Mouse (Mus musculus) T-cell, adult 2 months (primary cell): ENCODE measurements around the gene Vcl.
A peak's percentile ranks its signal among the peaks of the same experiment; 100 is the strongest.

Source experiments
- DNase-seq: peaks from one replicate; pipeline ENCODE4 v3.0.0; 2022; ENCODE audit warnings: low spot score

The Vcl gene

DNA sequence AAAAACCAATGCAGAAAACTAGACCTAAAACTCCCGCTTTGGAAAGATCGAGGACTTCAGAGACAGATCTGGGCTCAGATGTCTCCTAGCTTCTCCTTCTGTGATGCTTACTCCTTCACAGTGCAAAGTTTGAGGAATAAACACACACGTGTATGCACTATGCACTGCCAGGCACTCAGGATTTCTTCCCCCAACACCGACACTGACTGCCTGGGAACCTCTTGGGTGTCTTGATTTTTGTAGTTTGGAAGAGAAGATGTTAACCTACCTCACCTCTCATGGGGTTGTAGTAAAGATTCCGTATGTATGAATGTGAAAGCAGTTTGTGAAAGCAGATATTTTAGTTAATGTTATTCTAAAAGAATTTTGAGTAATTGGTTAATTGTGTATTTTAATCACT, 88.7 kb downstream of the Vcl start:
- DNase-seq: no peak

DNA sequence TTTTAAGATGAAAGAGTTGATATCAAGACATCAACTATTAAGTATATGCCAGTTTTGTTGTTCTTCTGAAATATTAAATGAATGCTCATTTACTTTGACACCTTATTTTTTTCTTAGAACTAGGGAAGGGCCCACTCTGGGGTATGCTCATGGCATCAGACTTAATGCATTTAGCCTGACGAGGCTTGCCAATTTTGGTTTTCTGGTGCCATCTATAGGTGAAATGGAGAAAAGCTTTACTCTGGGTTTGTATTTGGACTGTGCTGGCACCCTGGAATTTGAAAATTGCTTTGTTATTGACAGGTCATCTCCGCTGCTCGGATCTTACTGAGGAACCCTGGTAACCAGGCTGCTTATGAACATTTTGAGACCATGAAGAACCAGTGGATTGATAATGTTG, 89.8 kb downstream of the Vcl start:
- DNase-seq: peak; percentile 24

DNA sequence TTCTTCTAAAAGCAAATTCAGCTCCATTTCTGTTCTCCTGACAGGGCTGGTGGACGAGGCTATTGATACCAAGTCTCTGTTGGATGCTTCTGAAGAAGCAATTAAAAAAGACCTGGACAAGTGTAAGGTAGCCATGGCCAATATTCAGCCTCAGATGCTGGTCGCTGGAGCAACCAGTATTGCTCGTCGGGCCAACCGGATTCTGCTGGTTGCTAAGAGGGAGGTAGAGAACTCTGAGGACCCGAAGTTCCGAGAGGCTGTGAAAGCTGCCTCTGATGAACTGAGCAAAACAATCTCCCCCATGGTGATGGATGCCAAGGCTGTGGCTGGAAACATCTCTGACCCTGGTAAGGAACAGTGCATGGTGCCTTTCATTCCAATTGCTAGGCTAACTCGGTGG, 91.2 kb downstream of the Vcl start:
- DNase-seq: no peak

DNA sequence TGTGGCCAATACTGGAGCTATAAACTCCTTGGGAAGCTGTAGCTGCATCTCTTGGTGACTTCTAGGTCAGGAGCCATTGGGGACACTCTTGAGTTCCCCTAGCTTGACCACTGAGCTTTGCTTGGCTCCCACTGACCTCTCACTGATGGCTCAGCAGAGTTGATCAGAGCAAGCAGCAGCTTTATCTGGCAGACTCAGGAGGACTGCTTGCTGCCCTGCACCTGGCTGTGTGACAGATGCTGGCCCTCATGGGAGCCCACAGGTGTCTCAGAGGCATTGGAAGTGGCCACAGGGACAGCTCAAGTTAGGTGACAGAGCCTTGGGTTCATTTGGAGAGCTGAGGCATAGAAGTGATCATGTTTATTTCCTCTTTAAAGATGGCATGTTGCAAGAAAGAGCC, 98.3 kb downstream of the Vcl start:
- no peak for DNase-seq

DNA sequence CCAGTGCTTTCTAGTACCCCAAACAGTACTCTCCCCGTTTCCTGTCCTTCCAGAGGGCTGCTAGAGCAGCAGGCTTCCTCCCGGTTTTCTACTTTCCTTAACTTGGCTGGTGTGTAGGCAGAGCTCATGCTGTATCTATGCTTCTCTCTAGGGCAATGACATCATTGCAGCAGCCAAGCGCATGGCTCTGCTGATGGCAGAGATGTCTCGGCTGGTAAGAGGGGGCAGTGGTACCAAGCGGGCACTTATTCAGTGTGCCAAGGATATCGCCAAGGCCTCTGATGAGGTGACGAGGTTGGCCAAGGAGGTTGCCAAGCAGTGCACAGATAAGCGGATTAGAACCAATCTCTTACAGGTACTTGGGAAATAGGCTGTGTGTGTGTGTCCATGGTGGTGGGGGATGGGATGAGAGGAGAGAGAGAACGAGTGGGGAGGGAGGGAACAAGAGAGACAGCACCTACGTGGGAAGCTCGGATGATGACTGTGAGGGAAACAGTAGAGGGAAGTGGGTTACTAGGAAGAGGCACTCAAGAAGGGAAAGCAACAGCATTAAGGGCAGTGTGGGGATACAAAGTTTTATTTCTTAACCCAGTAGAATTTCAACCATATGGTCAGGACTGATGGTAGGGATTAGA, 99.9 kb downstream of the Vcl start:
- DNase-seq: no peak

DNA sequence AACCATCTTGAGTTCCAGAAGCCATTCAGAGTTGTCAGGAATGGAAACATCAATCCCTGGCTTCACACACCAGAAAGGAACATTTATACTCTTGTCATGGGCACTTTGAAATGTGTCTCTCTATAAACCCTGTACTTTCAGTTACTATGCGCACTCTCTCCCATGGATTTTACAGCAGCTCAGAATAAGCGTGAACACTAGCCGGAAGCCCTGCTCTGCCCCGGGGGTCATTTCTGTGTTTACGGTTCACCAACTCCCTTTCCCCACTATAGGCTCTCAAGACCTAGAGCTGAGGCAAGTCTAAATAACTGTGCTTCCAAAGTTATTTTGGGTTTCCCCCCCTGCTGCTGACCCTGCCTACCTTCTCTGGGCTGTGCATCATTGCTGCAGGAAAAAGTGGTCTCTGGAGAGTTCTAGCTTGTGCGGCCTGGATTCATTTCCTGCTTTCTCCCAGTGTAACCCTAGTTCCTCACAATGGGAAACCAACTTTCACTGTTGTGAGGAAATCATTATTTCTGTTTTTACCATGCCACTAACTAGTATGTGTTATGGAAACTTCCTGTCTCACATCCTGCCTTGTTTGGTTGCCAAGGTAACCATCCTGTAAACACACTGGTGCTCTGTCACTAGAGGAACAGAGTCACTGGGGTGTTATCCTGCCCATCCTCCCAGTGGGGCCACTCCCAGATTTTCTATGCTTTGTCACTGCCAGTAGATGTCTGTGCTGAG, 102.7 kb downstream of the Vcl start:
- DNase-seq: peak; percentile 84

DNA sequence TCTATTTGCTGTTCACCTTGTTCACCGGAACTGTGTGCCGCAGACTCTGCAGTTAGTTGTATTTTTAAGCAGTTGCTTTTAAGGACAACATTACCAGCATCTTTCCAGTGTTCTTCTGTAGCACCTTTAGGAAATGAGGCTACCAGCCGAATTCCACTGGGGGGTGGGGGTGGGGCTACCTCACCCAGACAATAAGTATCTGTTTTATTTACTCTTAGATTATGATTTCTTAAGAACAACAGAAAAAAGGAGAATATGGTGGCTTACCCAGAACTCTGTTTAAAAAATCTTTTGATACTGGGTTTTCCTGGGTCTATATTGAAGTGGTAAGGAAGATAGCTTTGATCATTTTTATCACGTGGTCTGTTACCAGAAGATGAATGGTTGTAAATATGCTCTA, 105.1 kb downstream of the Vcl start:
- DNase-seq: no peak

DNA sequence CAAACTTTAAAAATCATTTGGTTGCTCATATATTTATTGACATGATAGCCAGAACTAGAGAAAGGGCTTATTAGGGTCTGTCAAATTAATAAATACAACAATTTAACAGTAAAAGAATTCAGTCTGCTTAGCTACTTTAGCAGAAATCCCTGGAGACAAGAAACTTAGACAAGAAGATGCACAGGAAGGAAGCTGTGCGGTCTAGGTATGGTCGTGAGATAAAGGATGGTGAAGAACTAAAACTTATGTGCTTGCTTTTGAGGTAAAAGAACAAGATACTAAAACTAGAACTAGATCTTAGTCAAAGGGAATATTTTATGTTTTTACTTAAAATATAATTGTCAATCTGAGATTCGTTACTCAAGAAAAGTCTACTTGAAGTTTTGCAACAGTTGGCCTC, 105.6 kb downstream of the Vcl start:
- DNase-seq: no peak

DNA sequence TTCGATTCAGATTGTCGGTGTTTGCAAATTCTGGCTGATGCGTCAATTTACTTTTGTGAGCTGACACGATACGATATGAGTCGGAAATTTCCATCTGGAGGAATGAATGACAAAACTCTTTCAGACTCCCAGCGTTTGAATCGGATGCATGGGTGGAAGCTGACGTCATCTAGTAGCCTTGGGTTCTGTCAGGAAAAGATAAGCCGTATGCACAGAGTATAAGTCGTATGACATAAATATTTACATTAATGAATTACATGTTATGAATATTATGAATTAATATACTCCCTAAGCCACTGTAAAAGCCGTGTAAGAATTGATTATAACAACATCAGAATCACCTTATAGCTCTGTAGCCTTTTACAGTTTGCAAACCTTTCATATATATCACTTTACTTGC, 109.9 kb downstream of the Vcl start:
- no peak for DNase-seq

DNA sequence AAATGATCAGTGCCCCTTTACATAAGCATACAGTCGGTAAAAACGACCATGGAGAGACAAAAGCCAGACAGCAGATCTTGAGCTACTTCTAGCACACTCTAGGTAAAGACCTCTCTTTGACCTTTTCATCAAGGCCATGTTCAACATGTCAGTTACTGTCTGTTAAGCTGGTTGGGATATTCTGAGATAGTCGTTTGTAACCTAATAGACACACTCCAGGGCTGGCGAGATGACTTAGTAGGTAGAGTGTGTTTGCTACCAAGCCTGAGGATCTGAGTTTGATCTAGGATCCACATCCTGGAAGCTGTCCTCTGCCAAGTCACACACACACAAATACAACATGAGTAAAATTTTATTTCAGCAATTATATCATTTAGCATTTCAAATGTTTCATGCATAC, 110.4 kb downstream of the Vcl start:
- DNase-seq: no peak

DNA sequence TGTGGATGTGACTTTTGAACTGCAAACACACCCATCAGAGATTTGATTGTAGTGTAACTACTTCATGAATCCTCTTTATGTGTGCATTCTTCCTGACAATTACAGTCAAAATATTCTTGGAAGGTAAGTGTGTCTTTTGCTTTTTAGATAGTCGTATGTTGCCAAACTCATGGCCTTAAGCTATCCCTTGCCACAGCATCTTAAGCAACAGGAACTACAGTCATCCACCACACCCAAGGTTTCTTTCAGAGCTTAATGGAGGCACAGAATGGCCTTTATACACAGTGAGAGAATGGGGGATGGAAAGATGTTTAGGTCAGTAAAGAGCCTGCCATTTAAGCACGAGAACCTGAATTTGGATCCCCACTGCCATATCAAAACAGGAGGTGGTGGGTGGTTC, 118.6 kb downstream of the Vcl start:
- DNase-seq: no peak

DNA sequence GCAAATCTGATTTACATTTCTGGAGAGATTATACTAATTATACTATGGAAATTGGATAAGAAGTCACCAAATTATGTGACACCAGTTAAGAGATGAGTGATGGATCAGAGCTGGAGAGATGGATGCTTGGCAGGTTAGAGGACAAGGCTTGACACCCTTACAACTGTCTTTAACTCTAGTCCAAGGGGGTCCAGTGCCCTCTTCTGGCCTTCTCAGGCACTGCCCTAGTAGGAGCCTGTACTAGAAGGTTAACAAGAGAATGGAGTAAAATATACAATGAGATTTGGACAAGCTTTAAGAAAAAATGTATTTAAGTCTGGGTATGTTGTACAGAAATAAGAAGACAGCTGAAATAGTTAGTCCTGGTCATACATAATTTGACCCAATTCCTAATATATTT, 119.7 kb downstream of the Vcl start:
- DNase-seq: peak; percentile 73

DNA sequence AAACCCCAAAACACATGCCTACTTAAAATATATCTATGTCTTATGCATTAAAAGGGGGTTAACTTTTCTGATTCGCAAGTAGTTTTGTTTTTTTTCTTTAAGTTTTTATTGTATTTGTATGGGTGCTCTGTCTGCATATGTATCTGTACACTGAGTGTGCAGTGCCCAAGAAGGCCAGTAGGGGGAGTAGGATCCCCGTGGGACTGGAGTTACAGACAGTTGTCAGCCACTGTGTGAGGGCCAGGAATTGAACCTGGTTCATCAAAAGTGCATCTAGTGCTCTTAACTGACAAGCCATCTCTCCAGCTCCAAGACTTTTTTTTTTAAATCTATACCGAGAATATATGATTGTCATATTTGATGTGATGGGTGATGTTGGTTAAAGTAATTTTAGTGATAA, 121.5 kb downstream of the Vcl start:
- DNase-seq: peak; percentile 56

DNA sequence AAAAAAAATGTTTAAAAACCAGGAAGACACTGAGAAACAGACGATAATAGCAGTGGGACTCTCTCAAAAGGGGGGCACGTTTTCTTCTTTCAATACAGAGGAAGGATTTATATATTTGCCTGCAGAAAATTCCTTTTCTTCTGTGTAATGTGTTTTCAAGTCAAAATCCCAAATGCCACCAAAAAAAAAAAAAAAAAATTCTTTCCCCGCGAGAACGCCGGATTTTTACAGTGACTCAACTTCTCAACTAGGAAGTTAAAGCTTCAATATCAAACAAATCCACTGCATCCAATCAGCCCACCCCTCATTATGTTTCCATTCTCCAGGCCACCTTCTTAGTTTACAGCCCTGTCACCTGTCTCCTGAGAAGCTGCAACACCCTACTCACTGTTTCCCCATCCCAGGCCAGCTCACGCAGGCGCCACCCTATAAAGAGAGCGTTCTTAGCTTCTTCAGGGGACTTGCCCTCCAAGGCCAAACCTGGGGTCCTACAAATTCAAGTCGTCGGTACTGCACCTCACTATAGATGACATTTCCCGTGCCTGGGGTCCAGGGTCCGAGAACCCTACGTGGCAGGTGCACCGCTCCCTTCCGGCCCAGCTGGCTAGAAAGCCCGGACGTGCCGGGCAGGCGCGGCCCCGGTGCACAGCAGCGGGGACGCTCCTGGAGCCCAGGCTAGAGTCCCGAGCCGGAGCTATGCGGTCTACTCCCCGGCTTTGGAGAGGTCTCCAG, 122.3 kb downstream of the Vcl start:
- no peak for DNase-seq

DNA sequence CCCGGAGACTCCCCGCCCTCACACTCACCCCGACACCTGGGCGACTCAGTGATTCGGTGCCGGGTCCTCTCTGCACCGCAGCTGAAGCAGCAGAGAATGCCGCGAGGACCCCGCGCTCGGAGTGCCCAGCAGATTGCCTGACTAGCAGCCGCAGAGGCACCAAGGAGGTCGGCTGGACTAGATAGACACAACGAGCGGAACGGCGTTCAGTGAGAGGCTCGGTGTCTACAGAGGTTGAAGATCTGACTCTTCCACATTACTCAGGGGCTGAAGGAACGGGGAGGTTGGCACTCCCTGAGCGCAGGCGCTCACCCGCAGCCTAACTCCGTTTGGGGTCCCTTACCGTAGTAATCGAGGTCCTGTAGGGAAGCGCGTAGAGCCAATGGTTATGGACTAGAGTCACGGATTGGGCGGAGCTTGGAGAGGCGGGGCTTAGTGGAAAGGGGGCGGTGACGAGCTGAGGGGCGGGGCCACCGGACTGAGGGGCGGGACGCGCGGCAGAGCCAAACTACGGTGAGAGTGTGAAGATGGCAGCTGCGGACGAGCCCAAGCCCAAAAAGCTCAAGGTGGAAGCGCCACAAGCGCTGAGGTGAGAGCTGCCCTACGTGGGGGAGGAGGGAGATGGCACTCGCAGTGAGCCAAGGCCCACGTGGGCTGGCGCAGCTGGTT, 123.0 kb downstream of the Vcl start, which contains the start of the genes Ap3m1 and Adk:
Gene Ap3m1, minus strand, starts transcription at position 397 of the 669 bp plus-strand sequence.
Gene Adk, plus strand, starts transcription at position 463 of the 669 bp plus-strand sequence.
- DNase-seq: peak; percentile 94

DNA sequence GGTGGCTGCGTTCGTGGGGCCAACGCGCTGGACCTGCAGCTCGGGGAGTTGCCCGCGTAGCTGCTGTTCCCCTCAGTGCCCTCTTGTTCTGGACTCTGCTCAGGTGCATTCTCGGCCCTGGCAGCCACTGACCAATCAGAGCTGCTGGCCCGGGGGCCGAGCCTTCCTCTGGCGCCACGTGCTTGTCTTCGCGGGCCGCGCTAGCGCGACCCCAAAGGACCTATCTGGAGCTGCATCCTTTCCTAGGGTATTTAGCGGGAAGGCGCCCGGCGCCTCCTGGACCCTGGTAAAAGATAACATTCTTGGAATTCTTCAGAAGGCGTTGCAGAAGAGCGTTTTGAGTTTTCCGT, 123.6 kb downstream of the Vcl start:
- no peak for DNase-seq

DNA sequence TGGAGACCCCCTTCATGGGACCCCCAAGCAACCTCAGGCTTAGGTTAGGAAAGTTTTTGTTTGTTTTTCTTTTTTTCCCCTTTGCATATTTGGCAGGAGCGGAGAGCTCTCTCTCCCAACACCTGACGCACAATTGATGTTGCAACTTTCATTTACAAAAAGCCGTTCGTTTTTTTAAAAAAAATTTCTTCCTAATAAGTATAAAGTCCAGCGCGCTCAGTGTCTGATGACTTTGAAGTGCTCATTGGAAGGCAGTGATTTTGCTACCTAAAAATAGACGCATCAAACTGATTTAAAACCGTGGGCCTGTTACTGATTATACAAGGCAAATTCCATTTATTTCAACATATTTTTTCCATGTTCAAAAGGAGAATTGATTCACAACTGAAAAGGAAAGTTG, 124.0 kb downstream of the Vcl start:
- DNase-seq: no peak

DNA sequence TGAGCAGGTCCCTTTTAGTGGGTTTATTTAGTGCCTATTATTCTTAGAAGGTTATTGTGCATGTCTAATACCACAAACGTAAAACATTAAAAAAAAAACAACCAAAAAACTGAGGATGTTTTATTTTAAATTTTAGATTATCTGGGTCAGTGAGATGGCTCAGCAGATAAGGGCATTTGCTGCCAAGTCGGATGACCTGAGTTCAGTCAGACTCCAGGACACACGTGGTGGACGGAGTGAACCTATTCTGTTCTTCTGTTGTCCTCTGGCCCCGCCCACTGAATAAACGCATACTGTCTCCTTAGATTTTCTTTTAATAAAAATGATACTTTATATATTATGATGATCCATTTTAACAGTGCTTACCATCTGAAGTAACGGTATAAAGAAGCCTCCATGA, 124.4 kb downstream of the Vcl start:
- DNase-seq: no peak

DNA sequence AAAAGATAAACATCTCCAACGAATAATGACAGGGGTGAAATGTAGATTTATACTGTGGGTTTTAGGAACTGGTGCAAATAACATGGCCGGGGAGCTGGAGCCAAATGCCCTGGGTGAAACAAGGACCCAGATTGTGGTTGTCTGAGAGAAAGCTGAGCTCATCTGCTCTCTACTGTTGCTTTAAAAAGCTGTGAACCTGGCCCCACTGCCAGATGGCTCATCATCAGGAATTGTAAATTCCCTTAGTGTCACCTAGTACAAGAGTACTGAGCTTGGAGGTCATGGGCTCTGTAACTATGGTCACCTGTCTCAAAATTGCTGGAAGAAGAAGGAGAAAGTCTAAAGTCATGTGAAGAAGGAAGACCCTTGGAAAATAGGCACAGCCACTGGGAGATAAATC, 129.8 kb downstream of the Vcl start:
- DNase-seq: no peak

DNA sequence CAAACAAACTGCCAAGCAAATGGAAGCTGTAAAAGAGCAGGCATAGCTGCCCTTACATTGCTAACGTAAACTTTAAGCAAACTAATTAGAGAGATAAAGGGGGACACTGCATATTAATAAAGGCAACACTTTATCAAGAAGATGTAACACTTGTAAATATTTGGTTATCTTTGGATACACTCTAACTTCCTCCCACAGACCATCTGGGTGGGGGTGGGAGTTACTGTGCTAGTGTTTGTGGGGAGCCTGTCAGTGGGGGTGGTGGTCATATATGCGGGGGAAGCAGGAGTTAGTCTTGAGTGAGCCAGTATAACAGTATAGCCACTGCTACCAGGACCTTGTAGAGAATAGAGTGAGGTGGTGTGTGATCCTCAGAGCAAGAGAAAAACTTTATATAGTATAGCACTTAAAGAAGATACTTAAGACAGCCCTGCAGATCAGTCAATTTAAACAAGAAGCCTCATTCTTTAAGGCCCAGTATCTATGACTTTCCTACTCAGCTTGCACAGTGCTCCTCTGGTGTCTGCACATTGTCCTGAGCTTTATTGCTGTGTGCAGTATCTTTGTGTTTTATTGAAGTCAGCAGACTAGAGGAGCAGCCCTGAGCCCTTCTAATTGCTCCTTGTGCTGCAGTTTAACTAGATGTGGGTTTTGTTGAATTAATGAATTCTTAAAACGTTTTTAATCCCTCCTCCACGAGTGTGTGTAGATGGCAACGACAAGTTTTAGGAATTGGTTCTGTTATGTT, 133.7 kb downstream of the Vcl start:
- DNase-seq: no peak

DNA sequence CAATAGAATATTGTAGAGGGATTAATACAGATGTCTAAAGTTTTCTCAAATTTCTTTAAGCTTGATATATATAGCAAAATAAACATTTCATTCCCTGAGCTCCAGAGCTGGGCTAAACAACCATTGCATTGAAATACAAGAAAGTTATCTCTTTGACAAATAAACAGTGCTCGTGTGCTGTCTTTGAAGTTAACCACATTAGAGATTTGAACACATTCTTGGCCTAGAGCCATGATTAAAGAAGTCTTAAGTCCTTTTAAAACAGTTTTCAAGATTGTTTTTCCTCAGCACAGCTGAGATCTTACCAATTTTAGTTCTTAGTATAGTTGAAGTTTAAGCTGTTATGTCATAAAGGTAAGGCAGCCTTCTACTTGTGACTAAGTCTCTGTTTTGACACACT, 135.1 kb downstream of the Vcl start:
- DNase-seq: peak; percentile 6
